Mouse (Mus musculus) telencephalon, adult 2 months (tissue): ENCODE data around the gene Tax1bp3.
A peak's percentile ranks its signal among the peaks of the same experiment; 100 is the strongest.

ENCODE experiments used
- DNase-seq: peaks from one replicate; pipeline ENCODE4 v3.0.0-alpha.2; 2011; ENCODE audit warnings: low read depth, low spot score

Tax1bp3 gene

GRCm38 (mm10) chr11:73175612-73176011 lies 1.3 kb upstream of the Tax1bp3 start:
- DNase-seq = no peak

- no peak for DNase-seq
Observed at GRCm38 (mm10) chr11:73176186-73176585, 697 bp upstream of the Tax1bp3 start.

GRCm38 (mm10) chr11:73177509-73177875 lies 609 bp downstream of the Tax1bp3 start:
- no peak for DNase-seq

- no peak for DNase-seq
Observed at GRCm38 (mm10) chr11:73177895-73178294, 1.0 kb downstream of the Tax1bp3 start.

GRCm38 (mm10) chr11:73185872-73186615 lies 9.2 kb downstream of the Tax1bp3 start:
- no peak for DNase-seq

GRCm38 (mm10) chr11:73187231-73187630 lies 10.3 kb downstream of the Tax1bp3 start:
- DNase-seq = no peak

GRCm38 (mm10) chr11:73193047-73193446 lies 16.2 kb downstream of the Tax1bp3 start:
- no peak for DNase-seq

GRCm38 (mm10) chr11:73194444-73194843 lies 17.6 kb downstream of the Tax1bp3 start:
- no peak for DNase-seq

- no peak for DNase-seq
Observed at GRCm38 (mm10) chr11:73198190-73198589, 21.3 kb downstream of the Tax1bp3 start.

- peak; percentile 92 for DNase-seq
Observed at GRCm38 (mm10) chr11:73198603-73199229, 21.8 kb downstream of the Tax1bp3 start, which contains the start of gene Ctns. Gene Ctns (minus strand): TSS chr11:73199042.

GRCm38 (mm10) chr11:73199230-73199712 lies 22.4 kb downstream of the Tax1bp3 start, which contains the start of gene Shpk:
Gene Shpk (plus strand): TSS chr11:73199460.
- DNase-seq = peak; percentile 94

GRCm38 (mm10) chr11:73199879-73200278 lies 23.0 kb downstream of the Tax1bp3 start:
- DNase-seq = no peak

GRCm38 (mm10) chr11:73201021-73201420 lies 24.1 kb downstream of the Tax1bp3 start:
- DNase-seq = no peak

- no peak for DNase-seq
Observed at GRCm38 (mm10) chr11:73201597-73201996, 24.7 kb downstream of the Tax1bp3 start.

- DNase-seq = no peak
Observed at GRCm38 (mm10) chr11:73203895-73204294, 27.0 kb downstream of the Tax1bp3 start.

- no peak for DNase-seq
Observed at GRCm38 (mm10) chr11:73205194-73205593, 28.3 kb downstream of the Tax1bp3 start.

GRCm38 (mm10) chr11:73207621-73208020 lies 30.7 kb downstream of the Tax1bp3 start:
- DNase-seq = no peak

- DNase-seq = no peak
Observed at GRCm38 (mm10) chr11:73213956-73214355, 37.1 kb downstream of the Tax1bp3 start.

- no peak for DNase-seq
Observed at GRCm38 (mm10) chr11:73219671-73220070, 42.8 kb downstream of the Tax1bp3 start.

- DNase-seq = no peak
Observed at GRCm38 (mm10) chr11:73220651-73221050, 43.8 kb downstream of the Tax1bp3 start.

- no peak for DNase-seq
Observed at GRCm38 (mm10) chr11:73222846-73223245, 46.0 kb downstream of the Tax1bp3 start.

- DNase-seq = no peak
Observed at GRCm38 (mm10) chr11:73223966-73224365, 47.1 kb downstream of the Tax1bp3 start.

GRCm38 (mm10) chr11:73225856-73226255 lies 49.0 kb downstream of the Tax1bp3 start:
- DNase-seq = no peak
